Mouse (Mus musculus): Measurements from ENCODE around the gene Fam20c. TPM values are rescaled to one million over a fixed set of nuclear protein-coding genes. Genes with fewer than 3 reads are reported as not detected.

Fam20c gene
- polyA plus RNA-seq (2014; fragmentation: Illumina TruSeq; extraction: RNeasy Lipid Tissue Mini Kit (QIAGEN cat#74804); ENCODE audit: low read depth, low replicate concordance) = 21.2 TPM

DNA sequence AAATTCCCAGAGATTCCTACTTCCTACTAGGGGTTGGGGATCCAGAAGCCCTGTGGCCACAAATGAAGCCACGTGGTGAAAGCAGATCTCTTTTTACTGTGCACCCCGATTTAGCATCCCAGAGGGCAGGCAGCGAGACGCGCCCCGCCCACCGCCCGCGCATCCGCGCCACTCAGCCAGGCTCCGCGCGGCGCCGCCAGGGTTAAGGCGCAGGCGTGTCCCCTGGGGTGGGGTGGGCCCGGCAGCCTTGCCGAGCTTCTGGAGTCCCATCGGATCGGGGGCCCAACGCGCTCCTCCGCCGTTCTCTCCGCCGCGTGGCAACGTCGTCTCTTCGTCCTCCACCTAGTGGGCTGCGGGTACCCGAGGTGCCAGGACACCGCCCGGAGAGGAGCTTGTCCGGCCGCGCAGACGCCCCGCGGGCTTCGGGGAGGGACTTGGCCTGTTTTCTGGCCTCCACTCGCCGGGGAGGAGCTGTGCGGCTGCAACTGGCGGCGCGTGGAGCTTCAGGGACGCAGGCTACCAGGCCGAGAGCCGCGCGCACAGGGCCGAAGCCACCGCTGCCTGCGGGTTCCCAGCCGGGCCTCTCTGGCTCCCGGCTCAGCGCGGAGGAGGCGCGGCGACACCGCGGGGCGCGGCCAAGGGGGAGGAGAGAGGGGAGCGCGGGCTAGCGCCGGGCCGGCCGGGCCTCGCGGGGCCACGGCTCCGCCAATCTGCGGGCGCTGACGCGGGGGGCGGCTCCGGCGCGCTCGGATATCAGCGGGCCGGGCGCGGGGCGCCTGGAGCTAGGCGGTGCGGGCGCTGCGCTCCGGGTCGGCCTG lies at the start of gene Fam20c:
Fam20c (plus strand) TSS at position 212 of the 818 bp plus-strand sequence.

DNA sequence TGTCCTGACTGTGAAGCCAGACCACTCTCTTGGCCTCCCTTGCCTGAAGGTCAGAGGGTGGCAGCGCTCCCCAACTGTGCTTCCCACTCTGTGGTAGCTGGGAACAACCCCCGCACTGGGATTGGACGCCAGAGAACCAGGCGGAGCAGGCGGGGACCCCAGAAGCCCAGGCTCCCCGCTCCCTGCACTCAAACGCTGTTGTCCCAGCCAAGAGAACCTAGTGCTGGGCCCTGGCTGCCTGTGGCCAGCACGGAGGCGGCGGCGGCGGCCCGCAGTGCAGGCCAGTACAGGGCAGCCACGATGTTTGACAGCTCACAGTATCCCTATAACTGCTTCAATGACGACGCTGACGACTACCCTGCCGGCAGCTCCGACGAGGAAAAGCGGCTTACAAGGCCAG lies 65.5 kb downstream of the Fam20c start, which contains the start of gene Gm5294:
Gm5294 (plus strand) TSS at position 301 of the 400 bp plus-strand sequence.

Other genes starting within 250 kb of the Fam20c start
- gene 1700123K08Rik, start 189.8 kb upstream of the Fam20c start, polyA plus RNA-seq (2014; fragmentation: Illumina TruSeq; extraction: RNeasy Lipid Tissue Mini Kit (QIAGEN cat#74804); ENCODE audit: low read depth, low replicate concordance) = 0.41 TPM
- 22.6 TPM for gene Zfp68, start 134.8 kb upstream of the Fam20c start, polyA plus RNA-seq (2014; fragmentation: Illumina TruSeq; extraction: RNeasy Lipid Tissue Mini Kit (QIAGEN cat#74804); ENCODE audit: low read depth, low replicate concordance)
- gene A430033K04Rik, start 131.7 kb upstream of the Fam20c start, polyA plus RNA-seq (2014; fragmentation: Illumina TruSeq; extraction: RNeasy Lipid Tissue Mini Kit (QIAGEN cat#74804); ENCODE audit: low read depth, low replicate concordance) = 6.5 TPM
- not detected for gene Gm5294, start 65.6 kb downstream of the Fam20c start, polyA plus RNA-seq (2014; fragmentation: Illumina TruSeq; extraction: RNeasy Lipid Tissue Mini Kit (QIAGEN cat#74804); ENCODE audit: low read depth, low replicate concordance)
- 23.5 TPM for gene Pdgfa, start 242.9 kb downstream of the Fam20c start, polyA plus RNA-seq (2014; fragmentation: Illumina TruSeq; extraction: RNeasy Lipid Tissue Mini Kit (QIAGEN cat#74804); ENCODE audit: low read depth, low replicate concordance)